Mouse (Mus musculus) MEL (cell line): ENCODE measurements around the gene Eme1.

ENCODE experiments used
- CTCF ChIP-seq, 3 experiments: IDR thresholded peaks in 2 of 3; conservative IDR thresholded peaks in 1 of 3; 2 replicates each; pipeline ENCODE4 v1.5.1; 2011 to 2012; ENCODE audit warnings: low read length in 3 of 3, low read depth in 2 of 3, mild to moderate bottlenecking in 2 of 3, improper control_type of control experiment in 1 of 3, inconsistent platforms in 1 of 3, mixed read lengths in 1 of 3, moderate library complexity in 1 of 3; ENCODE audit not compliant: control insufficient read depth in 1 of 3, insufficient read depth in 1 of 3, poor library complexity in 1 of 3, severe bottlenecking in 1 of 3
- EP300 ChIP-seq, 2 experiments: IDR thresholded peaks; 2 replicates each; pipeline ENCODE4 v1.6.1; 2011; ENCODE audit warnings: improper control_type of control experiment in 2 of 2, low read length in 2 of 2, low read depth in 1 of 2, mild to moderate bottlenecking in 1 of 2
- HCFC1 ChIP-seq: IDR thresholded peaks from 2 replicates; pipeline ENCODE4 v1.6.1; 2012; ENCODE audit warnings: low read depth, mild to moderate bottlenecking, inconsistent platforms, low read length, improper control_type of control experiment, moderate library complexity
- JUND ChIP-seq: IDR thresholded peaks from 2 replicates; pipeline ENCODE4 v1.6.1; 2011; ENCODE audit warnings: low read depth, mild to moderate bottlenecking, improper control_type of control experiment, low read length
- KAT2A ChIP-seq: conservative IDR thresholded peaks from 2 replicates; pipeline ENCODE4 v1.6.1; 2012; ENCODE audit warnings: low read depth, low read length, improper control_type of control experiment, inconsistent platforms
- MAX ChIP-seq: IDR thresholded peaks from 2 replicates; pipeline ENCODE4 v1.6.1; 2011; ENCODE audit warnings: low read length, improper control_type of control experiment
- MEF2A ChIP-seq: IDR thresholded peaks from 2 replicates; pipeline ENCODE4 v1.6.1; 2014; ENCODE audit warnings: low read depth, mild to moderate bottlenecking, inconsistent platforms, low read length, improper control_type of control experiment; ENCODE audit not compliant: poor library complexity, insufficient replicate concordance, severe bottlenecking; ENCODE audit errors: extremely low read depth
- RAD21 ChIP-seq: IDR thresholded peaks from 2 replicates; pipeline ENCODE4 v1.6.1; 2011; ENCODE audit warnings: mild to moderate bottlenecking, low read depth, low read length, improper control_type of control experiment
- ZKSCAN1 ChIP-seq: IDR thresholded peaks from 2 replicates; pipeline ENCODE4 v1.6.1; 2012; ENCODE audit warnings: low read depth, mild to moderate bottlenecking, inconsistent platforms, low read length, improper control_type of control experiment, moderate library complexity

GRCm38 (mm10) chr11:94615494-94615893 is 38.3 kb downstream of the Eme1 start:
- TF ChIP-seq CTCF (IDR thresholded peaks at IDR 0.05 in 2 of 3, conservative IDR thresholded peaks at IDR 0.05 in 1 of 3; ENCODE audit: control insufficient read depth in 1 of 3, insufficient read depth in 1 of 3, low read depth in 2 of 3, low read length in 3 of 3, poor library complexity in 1 of 3, severe bottlenecking in 1 of 3): no peak
- TF ChIP-seq MEF2A: no peak
- no peak for TF ChIP-seq RAD21
- no peak for TF ChIP-seq KAT2A
- no peak for TF ChIP-seq MAX
- TF ChIP-seq ZKSCAN1: no peak
- TF ChIP-seq HCFC1: no peak
- TF ChIP-seq JUND: no peak
- no peak for TF ChIP-seq EP300 (IDR thresholded peaks at IDR 0.05; ENCODE audit: low read depth in 1 of 2, low read length in 2 of 2)
